Comparison of ENCODE assay signal across 10 mouse cellular contexts in genomic region chr3:32668256-32668959, GRCm38 (mm10). TPM values are rescaled to one million over a fixed set of nuclear protein-coding genes. Genes with fewer than 3 reads are reported as not detected.
DNase-seq lines count a peak whose midpoint lies in the region; ATAC-seq and TF ChIP-seq lines count a peak whose summit lies in the region.
"Had no signal": no experiment of that assay in that cellular context is flagged by ENCODE, and none has a peak within 500 bp of the region (broad histone marks: within the 10 kb centered on the region; RNA-seq: fewer than 3 reads in every experiment).

No protein-coding gene starts in this region.

- H3K4me1 ChIP-seq in kidney, adult 2 months (ENCODE audit: control insufficient read depth, insufficient read depth, low read length): peaks cover 17% of the 10 kb centered on the region; the same call in 1 of the 2 replicates
- H3K4me1 ChIP-seq in kidney, embryonic 14.5 days (ENCODE audit: control insufficient read depth, insufficient read depth, low read length): no peaks in the 10 kb centered on the region
- H3K4me1 ChIP-seq in lung, embryonic 16.5 days (replicated peaks; ENCODE audit: control insufficient read depth, insufficient read depth, low read length): peaks cover 5% of the 10 kb centered on the region; the same call in 1 of the 2 replicates
- H3K4me1 ChIP-seq: limb, embryonic 13.5 days; midbrain, embryonic 13.5 days had no signal

- peak; percentile 34 for DNase-seq in adrenal gland, postnatal 14 days
- no peak for DNase-seq in adrenal gland, adult 8-10 months
- peak; percentile 35 for DNase-seq in kidney, adult 2 months
- no peak for DNase-seq in lung, postnatal 4 days
- peak; percentile 9 for DNase-seq in telencephalon, adult 2 months (ENCODE audit: low read depth, low spot score)
- DNase-seq in cerebellum, postnatal 14 days: no peak

- 40% methylated on average over 9 of the region's 9 CpGs for WGBS in kidney, adult 2 months
- 66% methylated on average over 9 of the region's 9 CpGs for WGBS in kidney, embryonic 14.5 days
- WGBS in lung, embryonic 16.5 days: 60% methylated on average over 9 of the region's 9 CpGs

- H3K27ac ChIP-seq in kidney, adult 2 months (ENCODE audit: insufficient read depth, low read depth, low read length): peak overlapping the region; percentile 88
- H3K27ac ChIP-seq in kidney, embryonic 14.5 days (ENCODE audit: low read depth, low read length): no peak overlapping the region
- H3K27ac ChIP-seq in lung, embryonic 16.5 days (ENCODE audit: low read length): 0 out of 2 replicates have a peak overlapping the region, but pooled peaks have one; percentile 56
- H3K27ac ChIP-seq: limb, embryonic 13.5 days; midbrain, embryonic 13.5 days had no signal

- H3K27me3 ChIP-seq in kidney, adult 2 months (replicated peaks; ENCODE audit: control insufficient read depth, insufficient read depth, low read length): no peaks in the 10 kb centered on the region
- H3K27me3 ChIP-seq in kidney, embryonic 14.5 days (ENCODE audit: control insufficient read depth, insufficient read depth, low read length): no peaks in the 10 kb centered on the region
- no peaks in the 10 kb centered on the region for H3K27me3 ChIP-seq in lung, embryonic 16.5 days (ENCODE audit: control insufficient read depth, insufficient read depth, low read depth, low read length)
- H3K27me3 ChIP-seq: limb, embryonic 13.5 days; midbrain, embryonic 13.5 days had no signal

- H3K9ac ChIP-seq in kidney, embryonic 14.5 days (ENCODE audit: low read depth, low read length): no peak overlapping the region
- no peak overlapping the region for H3K9ac ChIP-seq in lung, embryonic 16.5 days (ENCODE audit: low read length)
- H3K9ac ChIP-seq: limb, embryonic 13.5 days; midbrain, embryonic 13.5 days had no signal

- ATAC-seq in kidney, embryonic 14.5 days (ENCODE audit: low FRiP score, low TSS enrichment): no peak
- peak; percentile 47; the same call in 1 of the 2 replicates for ATAC-seq in lung, embryonic 16.5 days (ENCODE audit: low read depth)
- ATAC-seq: midbrain, embryonic 13.5 days had no signal

- TF ChIP-seq POLR2A in kidney, adult 2 months (IDR thresholded peaks at IDR 0.05; ENCODE audit: low read depth, low read length): no peak

- H3K36me3 ChIP-seq in kidney, adult 2 months (ENCODE audit: control insufficient read depth, insufficient read depth, low read length): no peaks in the 10 kb centered on the region
- H3K36me3 ChIP-seq in kidney, embryonic 14.5 days (ENCODE audit: control insufficient read depth, insufficient read depth, low read length): no peaks in the 10 kb centered on the region
- H3K36me3 ChIP-seq in lung, embryonic 16.5 days (ENCODE audit: control insufficient read depth, insufficient read depth, low read length): no peaks in the 10 kb centered on the region
- H3K36me3 ChIP-seq: limb, embryonic 13.5 days; midbrain, embryonic 13.5 days had no signal

- TF ChIP-seq CTCF in kidney, adult 2 months (conservative IDR thresholded peaks at IDR 0.05; ENCODE audit: insufficient read depth, insufficient read length, low read depth, low read length): no peak

- no peak overlapping the region for H3K4me3 ChIP-seq in kidney, adult 2 months (ENCODE audit: insufficient read depth, low read depth, low read length)
- no peak overlapping the region for H3K4me3 ChIP-seq in kidney, embryonic 14.5 days (ENCODE audit: low read length)
- no peak overlapping the region for H3K4me3 ChIP-seq in lung, embryonic 16.5 days (ENCODE audit: low read length)
- H3K4me3 ChIP-seq: limb, embryonic 13.5 days; midbrain, embryonic 13.5 days had no signal

- no peak overlapping the region for H3K4me2 ChIP-seq in kidney, embryonic 14.5 days (replicated peaks; ENCODE audit: low read depth, low read length)
- no peak overlapping the region for H3K4me2 ChIP-seq in lung, embryonic 16.5 days (ENCODE audit: low read depth, low read length)
- H3K4me2 ChIP-seq: limb, embryonic 13.5 days; midbrain, embryonic 13.5 days had no signal

- no peaks in the 10 kb centered on the region for H3K9me3 ChIP-seq in kidney, embryonic 14.5 days (ENCODE audit: control insufficient read depth, low read length)
- no peaks in the 10 kb centered on the region for H3K9me3 ChIP-seq in lung, embryonic 16.5 days (ENCODE audit: control insufficient read depth, low read length)
- H3K9me3 ChIP-seq: limb, embryonic 13.5 days; midbrain, embryonic 13.5 days had no signal

RNA-seq across cellular contexts. Expression of gene Actl6a, which starts 37.7 kb away (rescaled TPM):
- 44.5 and 45.2 TPM in 2 replicates for total RNA-seq in adrenal gland, postnatal 14 days (2021)
- total RNA-seq in adrenal gland, adult 8-10 months (2022): 10 to 100 TPM; 46.4 to 62.4 (median 53.0) TPM
- 15.4 and 17.8 TPM in 2 replicates for polyA plus RNA-seq in kidney, adult 2 months (2012; rRNA removed)
- 197 and 214 TPM in 2 replicates for polyA plus RNA-seq in kidney, embryonic 14.5 days (2014; fragmentation: Nextera tagmentation; extraction: Ambion mirVana)
- polyA plus RNA-seq in lung, embryonic 16.5 days (2015; fragmentation: Nextera tagmentation; extraction: Ambion mirVana): 152 and 155 TPM in 2 replicates

RNA-seq across cellular contexts. Expression of gene Gnb4, which starts 52.0 kb away (rescaled TPM):
- total RNA-seq in adrenal gland, postnatal 14 days (2021): 43.7 and 44.4 TPM in 2 replicates
- total RNA-seq in adrenal gland, adult 8-10 months (2022): 10 to 100 TPM; 37.7 to 82.5 (median 58.9) TPM
- polyA plus RNA-seq in kidney, adult 2 months (2012; rRNA removed): 13.6 and 16.0 TPM in 2 replicates
- polyA plus RNA-seq in kidney, embryonic 14.5 days (2014; fragmentation: Nextera tagmentation; extraction: Ambion mirVana): 36.4 and 43.8 TPM in 2 replicates
- 83.1 and 89.1 TPM in 2 replicates for polyA plus RNA-seq in lung, embryonic 16.5 days (2015; fragmentation: Nextera tagmentation; extraction: Ambion mirVana)

Comparison
In these comparisons a context has a peak if more than half of its experiments do, and no peak if none do; other contexts are left out.
1. DNase-seq: peak in adrenal gland, postnatal 14 days (single experiment), kidney, adult 2 months (single experiment) and telencephalon, adult 2 months (single experiment); none in adrenal gland, adult 8-10 months (single experiment), lung, postnatal 4 days (0 of 2) and cerebellum, postnatal 14 days (0 of 2).